Mouse (Mus musculus) heart, adult 2 months (tissue): ENCODE data around the gene Hs3st6. TPM values are rescaled to one million over a fixed set of nuclear protein-coding genes. Genes with fewer than 3 reads are reported as not detected.
A peak's percentile ranks its signal among the peaks of the same experiment; 100 is the strongest.

Experiments
- DNase-seq, 2 experiments: peaks; one replicate each; pipeline ENCODE4 v3.0.0; 2021
- H3K27ac ChIP-seq: fragments of 200-600 bp; 2 replicates; pipeline ENCODE4 v1.8.1; 2022
- H3K27me3 ChIP-seq: fragments of 200-500 bp; 2 replicates; pipeline ENCODE4 v1.6.1; 2012; ENCODE audit warnings: mild to moderate bottlenecking, low read length, inconsistent platforms, mixed read lengths; ENCODE audit not compliant: control insufficient read depth, insufficient read depth
- H3K36me3 ChIP-seq: fragments of 200-500 bp; 2 replicates; pipeline ENCODE4 v1.6.1; 2012; ENCODE audit warnings: low read length, inconsistent platforms; ENCODE audit not compliant: control insufficient read depth, insufficient read depth
- H3K4me1 ChIP-seq: fragments of 200-500 bp; 2 replicates; pipeline ENCODE4 v1.6.1; 2011; ENCODE audit warnings: low read length; ENCODE audit not compliant: control insufficient read depth, insufficient read depth
- H3K4me3 ChIP-seq: fragments of 200-600 bp; 2 replicates; pipeline ENCODE4 v1.8.1; 2022
- H3K79me2 ChIP-seq: fragments of 200-500 bp; replicated peaks from 2 replicates; pipeline ENCODE4 v1.6.1; 2012; ENCODE audit warnings: mild to moderate bottlenecking, inconsistent platforms, low read length, moderate library complexity, mixed read lengths; ENCODE audit not compliant: control insufficient read depth, insufficient read depth
- H3K9ac ChIP-seq: fragments of 200-500 bp; 2 replicates; pipeline ENCODE4 v1.6.1; 2012; ENCODE audit warnings: low read depth, mild to moderate bottlenecking, control low read depth, inconsistent platforms, low read length, mixed read lengths
- CTCF ChIP-seq: fragments of 200-600 bp; IDR thresholded peaks from 2 replicates; pipeline ENCODE4 v1.8.1; 2022; ENCODE audit warnings: antibody characterized with exemption, mild to moderate bottlenecking, moderate library complexity
- EP300 ChIP-seq: fragments of 200-500 bp; IDR thresholded peaks from 2 replicates; pipeline ENCODE4 v1.6.1; 2011; ENCODE audit warnings: low read depth, low read length, control low read depth; ENCODE audit not compliant: insufficient read depth
- POLR2A ChIP-seq: fragments of 200-500 bp; IDR thresholded peaks from 2 replicates; pipeline ENCODE4 v1.6.1; 2011; ENCODE audit warnings: mild to moderate bottlenecking, low read depth, low read length, control low read depth; ENCODE audit not compliant: insufficient read depth
- WGBS: fragments of 180-500 bp; shearing (Covaris S2); methylation state at CpG from one replicate; pipeline ENCODE4 v1.1.7; 2018; 5-methylcytosine and 5-hydroxymethylcytosine counted together
- intact Hi-C: fragments of 180-260 bp; cut with DNase I; formaldehyde crosslinking; loops from one replicate; pipeline ENCODE4 v1.15.1; 2025
- polyA plus RNA-seq: library from polyadenylated mRNA; depleted of rRNA; stranded (reverse); fragments of >200 nt; gene quantifications from 2 replicates; pipeline ENCODE4 v1.2.3, GENCODE M21; 2012; rRNA removed
- total RNA-seq, 2 experiments: library from RNA; stranded (reverse); gene quantifications; 2 replicates each; pipeline ENCODE4 v1.2.3; 2021

Hs3st6 gene
- total and polyA plus RNA-seq, 3 experiments, result 0.10 TPM; not detected in 2

- 1% methylated on average over 71 of the region's 71 CpGs for WGBS
Observed at GRCm38 (mm10) chr17:24803952-24804951, 51.5 kb downstream of the Hs3st6 start, which contains the start of gene Meiob. Gene Meiob, plus strand, starts transcription at chr17:24804289.

More at GRCm38 (mm10) chr17:24803952-24804951, 51.5 kb downstream of the Hs3st6 start, which contains the start of gene Meiob:
- Histone ChIP-seq H3K79me2 (no peaks in the 10 kb centered on the region), H3K4me1 (peaks cover 3% of the 10 kb centered on the region), H3K9ac (peak within 1 kb of the TSS; percentile 56), H3K27me3 (0 out of 2 replicates have a peak, but pooled peaks cover 2% of the 10 kb centered on the region), H3K36me3 (no peaks in the 10 kb centered on the region), H3K4me3 (peak within 1 kb of the TSS; percentile 50), H3K27ac (no peak within 1 kb of the TSS)
- no peak for TF ChIP-seq CTCF
- TF ChIP-seq EP300, result no peak
- no peak for TF ChIP-seq POLR2A
- peak; percentile 69 to 72 for DNase-seq
- intact Hi-C loops, result no loop called here

Other genes with a start within 250 kb of the Hs3st6 start
- 10 to 100 TPM; 41.9 to 46.5 TPM for gene Traf7, start 225.1 kb upstream of the Hs3st6 start, total RNA-seq
- 93.4 and 109 TPM in 2 replicates for gene Traf7, start 225.1 kb upstream of the Hs3st6 start, polyA plus RNA-seq
- gene Rab26, start 218.8 kb upstream of the Hs3st6 start, total RNA-seq, result under 1 TPM in 1 of 2 experiments, not detected in 1; 0.39 TPM
- 0.10 and 0.12 TPM in 2 replicates for gene Rab26, start 218.8 kb upstream of the Hs3st6 start, polyA plus RNA-seq
- gene Pkd1, start 203.2 kb upstream of the Hs3st6 start, total RNA-seq, result 10 to 100 TPM; 35.6 to 36.2 TPM
- 48.5 and 59.9 TPM in 2 replicates for gene Pkd1, start 203.2 kb upstream of the Hs3st6 start, polyA plus RNA-seq
- gene Tsc2, start 120.4 kb upstream of the Hs3st6 start, total RNA-seq, result 100 to 1,000 TPM; 104 to 110 TPM
- 178 and 194 TPM in 2 replicates for gene Tsc2, start 120.4 kb upstream of the Hs3st6 start, polyA plus RNA-seq
- 1 to 10 TPM; 2.9 to 3.4 TPM for gene Nthl1, start 120.3 kb upstream of the Hs3st6 start, total RNA-seq
- gene Nthl1, start 120.3 kb upstream of the Hs3st6 start, polyA plus RNA-seq, result 4.4 and 7.0 TPM in 2 replicates
- gene Slc9a3r2, start 102.7 kb upstream of the Hs3st6 start, total RNA-seq, result 100 to 1,000 TPM in 1 of 2 experiments, 10 to 100 TPM in 1; 100.0 to 110 TPM
- gene Slc9a3r2, start 102.7 kb upstream of the Hs3st6 start, polyA plus RNA-seq, result 125 and 147 TPM in 2 replicates
- gene Npw, start 94.5 kb upstream of the Hs3st6 start, total RNA-seq, result not detected
- not detected in 2 replicates for gene Npw, start 94.5 kb upstream of the Hs3st6 start, polyA plus RNA-seq
- gene Zfp598, start 83.3 kb upstream of the Hs3st6 start, total RNA-seq, result 10 to 100 TPM; 17.4 to 17.5 TPM
- 28.1 and 29.9 TPM in 2 replicates for gene Zfp598, start 83.3 kb upstream of the Hs3st6 start, polyA plus RNA-seq
- under 1 TPM; 0.16 to 0.30 TPM for gene Syngr3, start 63.0 kb upstream of the Hs3st6 start, total RNA-seq
- gene Syngr3, start 63.0 kb upstream of the Hs3st6 start, polyA plus RNA-seq, result 0.43 and 1.00 TPM in 2 replicates
- gene Gfer, start 56.8 kb upstream of the Hs3st6 start, total RNA-seq, result 10 to 100 TPM; 20.3 to 21.5 TPM
- gene Gfer, start 56.8 kb upstream of the Hs3st6 start, polyA plus RNA-seq, result 14.0 and 14.6 TPM in 2 replicates
- gene Noxo1, start 56.8 kb upstream of the Hs3st6 start, total RNA-seq, result 1 to 10 TPM in 1 of 2 experiments, under 1 TPM in 1; 0.65 to 1.0 TPM
- gene Noxo1, start 56.8 kb upstream of the Hs3st6 start, polyA plus RNA-seq, result 2.4 and 4.5 TPM in 2 replicates
- 10 to 100 TPM; 17.4 to 19.4 TPM for gene Tbl3, start 45.3 kb upstream of the Hs3st6 start, total RNA-seq
- 34.2 and 39.2 TPM in 2 replicates for gene Tbl3, start 45.3 kb upstream of the Hs3st6 start, polyA plus RNA-seq
- gene Rnf151, start 34.9 kb upstream of the Hs3st6 start, total RNA-seq, result not detected
- 0.15 and 0.68 TPM in 2 replicates for gene Rnf151, start 34.9 kb upstream of the Hs3st6 start, polyA plus RNA-seq
- 100 to 1,000 TPM; 675 to 722 TPM for gene Rps2, start 34.9 kb upstream of the Hs3st6 start, total RNA-seq
- 2,277 and 2,346 TPM in 2 replicates for gene Rps2, start 34.9 kb upstream of the Hs3st6 start, polyA plus RNA-seq
- 100 to 1,000 TPM; 916 to 992 TPM for gene Ndufb10, start 28.5 kb upstream of the Hs3st6 start, total RNA-seq
- gene Ndufb10, start 28.5 kb upstream of the Hs3st6 start, polyA plus RNA-seq, result 1,269 and 1,412 TPM in 2 replicates
- 100 to 1,000 TPM; 386 to 472 TPM for gene Rpl3l, start 25.2 kb upstream of the Hs3st6 start, total RNA-seq
- 213 and 215 TPM in 2 replicates for gene Rpl3l, start 25.2 kb upstream of the Hs3st6 start, polyA plus RNA-seq
- 100 to 1,000 TPM; 154 to 178 TPM for gene Msrb1, start 16.3 kb upstream of the Hs3st6 start, total RNA-seq
- gene Msrb1, start 16.3 kb upstream of the Hs3st6 start, polyA plus RNA-seq, result 155 and 164 TPM in 2 replicates
- under 1 TPM; 0.14 to 0.18 TPM for gene Meiob, start 51.3 kb downstream of the Hs3st6 start, total RNA-seq
- not detected in 2 replicates for gene Meiob, start 51.3 kb downstream of the Hs3st6 start, polyA plus RNA-seq
- gene Hagh, start 87.2 kb downstream of the Hs3st6 start, total RNA-seq, result 10 to 100 TPM; 85.8 to 89.5 TPM
- gene Hagh, start 87.2 kb downstream of the Hs3st6 start, polyA plus RNA-seq, result 126 and 133 TPM in 2 replicates
- 10 to 100 TPM; 80.3 to 81.5 TPM for gene Fahd1, start 97.4 kb downstream of the Hs3st6 start, total RNA-seq
- gene Fahd1, start 97.4 kb downstream of the Hs3st6 start, polyA plus RNA-seq, result 42.7 and 50.8 TPM in 2 replicates
- 10 to 100 TPM; 11.7 to 12.7 TPM for gene Igfals, start 113.0 kb downstream of the Hs3st6 start, total RNA-seq
- 6.4 and 9.2 TPM in 2 replicates for gene Igfals, start 113.0 kb downstream of the Hs3st6 start, polyA plus RNA-seq
- gene Nubp2, start 133.4 kb downstream of the Hs3st6 start, total RNA-seq, result 10 to 100 TPM; 18.2 to 22.7 TPM
- gene Nubp2, start 133.4 kb downstream of the Hs3st6 start, polyA plus RNA-seq, result 17.8 and 17.9 TPM in 2 replicates
- gene Spsb3, start 133.7 kb downstream of the Hs3st6 start, total RNA-seq, result 10 to 100 TPM; 30.4 to 33.8 TPM
- gene Spsb3, start 133.7 kb downstream of the Hs3st6 start, polyA plus RNA-seq, result 47.0 and 66.2 TPM in 2 replicates
- gene Eme2, start 142.1 kb downstream of the Hs3st6 start, total RNA-seq, result 10 to 100 TPM; 16.9 to 18.3 TPM
- 19.3 and 20.3 TPM in 2 replicates for gene Eme2, start 142.1 kb downstream of the Hs3st6 start, polyA plus RNA-seq
- gene Mrps34, start 142.1 kb downstream of the Hs3st6 start, total RNA-seq, result 100 to 1,000 TPM in 1 of 2 experiments, 10 to 100 TPM in 1; 95.6 to 102 TPM
- gene Mrps34, start 142.1 kb downstream of the Hs3st6 start, polyA plus RNA-seq, result 102 and 133 TPM in 2 replicates
- 10 to 100 TPM; 30.7 to 37.7 TPM for gene Nme3, start 143.5 kb downstream of the Hs3st6 start, total RNA-seq
- gene Nme3, start 143.5 kb downstream of the Hs3st6 start, polyA plus RNA-seq, result 46.4 and 55.2 TPM in 2 replicates
- gene Mapk8ip3, start 184.0 kb downstream of the Hs3st6 start, total RNA-seq, result 10 to 100 TPM; 60.0 to 67.9 TPM
- 74.4 and 105 TPM in 2 replicates for gene Mapk8ip3, start 184.0 kb downstream of the Hs3st6 start, polyA plus RNA-seq
- 1 to 10 TPM; 9.2 TPM for gene Jpt2, start 207.7 kb downstream of the Hs3st6 start, total RNA-seq
- 4.3 and 5.7 TPM in 2 replicates for gene Jpt2, start 207.7 kb downstream of the Hs3st6 start, polyA plus RNA-seq